Mouse (Mus musculus): Measurements from ENCODE around the gene Kif26b.

DNA sequence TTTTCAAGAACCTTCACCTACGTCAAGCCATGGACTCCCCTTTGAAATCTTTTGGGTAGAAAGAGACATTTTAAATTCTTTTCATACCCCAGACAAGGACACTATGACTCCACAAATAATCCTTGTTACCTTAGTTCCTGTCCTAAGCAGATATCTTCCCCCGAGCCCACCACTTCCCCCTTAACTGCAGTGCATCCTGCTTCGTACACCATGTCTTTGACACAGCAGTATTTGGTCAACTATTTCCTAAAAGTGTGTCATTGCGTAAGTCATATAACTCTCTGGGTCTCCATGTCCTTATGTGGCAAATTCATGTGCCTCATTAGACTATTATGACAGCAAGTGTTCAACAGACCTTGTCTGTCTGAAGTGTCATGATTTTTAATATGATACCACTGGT, 337.8 kb downstream of the Kif26b start:
- TF ChIP-seq CTCF (IDR thresholded peaks at IDR 0.05) (no peak), POLR2A (IDR thresholded peaks at IDR 0.05; ENCODE audit: insufficient read depth, low read depth, low read length) (no peak), EP300 (IDR thresholded peaks at IDR 0.05; ENCODE audit: insufficient read depth, low read depth, low read length) (no peak)
